Mouse (Mus musculus): ENCODE measurements around the gene Svs4.
"Not testable (repeated sequence)": the region's sequence is repeated elsewhere in the genome, so short reads cannot be mapped to it uniquely, and the experiment has no call there.

The Svs4 gene

GRCm38 (mm10) chr2:164278359-164278758, at the start of gene Svs4:
Gene Svs4, minus strand, starts transcription at chr2:164278459.
- no peak for ATAC-seq (ENCODE audit: insufficient number of reproducible peaks, low FRiP score, low TSS enrichment)

DNA sequence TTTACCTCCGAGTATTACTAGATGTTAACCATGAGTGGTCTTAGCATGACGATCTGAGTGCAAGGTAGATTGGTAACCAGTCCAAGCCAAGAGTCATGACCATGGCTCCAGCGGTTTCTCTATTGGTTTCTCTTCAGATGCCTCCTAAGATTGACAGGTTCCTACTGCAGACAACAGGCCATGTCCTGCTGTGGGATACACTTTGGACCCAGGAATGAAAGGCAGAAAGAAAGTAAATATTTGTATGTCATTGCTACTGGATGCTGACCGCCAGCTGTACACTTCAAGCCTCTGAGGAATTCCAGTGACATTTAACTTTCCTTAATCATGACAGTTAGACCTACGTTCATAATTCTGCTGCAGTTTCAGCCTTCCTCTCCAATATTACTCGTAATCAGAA, 42.7 kb upstream of the Svs4 start:
- ATAC-seq (ENCODE audit: insufficient number of reproducible peaks, low FRiP score, low TSS enrichment), result no peak

DNA sequence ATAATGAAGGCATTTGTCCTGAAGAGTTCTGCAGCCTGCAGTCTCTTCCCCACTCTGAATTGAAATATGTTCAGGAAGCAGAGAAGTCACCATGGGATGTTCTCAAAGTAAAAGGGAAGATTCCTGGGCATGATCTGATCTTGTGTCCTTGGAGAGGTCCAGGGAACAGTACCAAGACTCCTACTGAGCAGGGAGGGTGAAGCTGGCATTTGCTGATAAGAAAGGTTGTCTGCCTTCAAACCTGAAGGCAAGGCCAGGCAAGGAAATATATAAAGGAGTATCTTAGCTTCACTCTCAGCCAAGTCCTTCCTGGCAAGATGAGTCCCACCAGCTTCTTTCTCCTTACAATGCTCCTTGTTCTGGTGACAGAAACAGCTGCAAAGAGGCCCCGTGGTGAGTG, 38.2 kb upstream of the Svs4 start, which contains the start of gene Svs6:
TSS of gene Svs6 (plus strand) at position 301 of the 400 bp plus-strand sequence.
- not testable (repeated sequence) for ATAC-seq (ENCODE audit: insufficient number of reproducible peaks, low FRiP score, low TSS enrichment)

- ATAC-seq (ENCODE audit: insufficient number of reproducible peaks, low FRiP score, low TSS enrichment), result not testable (repeated sequence)
These were observed 37.2 kb upstream of the Svs4 start for GRCm38 (mm10) chr2:164315460-164315859.

DNA sequence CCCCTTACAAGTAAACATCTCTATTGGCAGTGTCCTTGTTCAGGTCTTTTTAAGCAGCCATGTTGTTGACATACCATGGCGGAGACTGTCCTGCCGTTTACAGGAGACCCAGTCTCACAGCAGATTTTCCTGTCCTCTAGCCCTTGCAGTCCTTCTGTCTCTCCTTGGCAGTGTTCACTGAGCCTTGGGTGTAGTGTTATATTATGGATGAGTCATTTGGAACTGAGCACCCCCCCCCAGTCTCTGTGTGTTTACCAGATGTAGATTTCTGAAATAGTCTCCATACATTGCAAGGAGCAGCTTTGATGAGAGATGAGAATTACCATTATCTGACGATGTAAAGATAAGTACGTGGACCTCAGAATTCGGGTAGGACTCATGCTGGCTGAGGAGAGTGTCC, 34.3 kb upstream of the Svs4 start:
- ATAC-seq (ENCODE audit: insufficient number of reproducible peaks, low FRiP score, low TSS enrichment), result no peak

- not testable (repeated sequence) for ATAC-seq (ENCODE audit: insufficient number of reproducible peaks, low FRiP score, low TSS enrichment)
These were observed 10.7 kb upstream of the Svs4 start, which contains the start of gene Svs3a for GRCm38 (mm10) chr2:164288968-164289367. Gene Svs3a, plus strand, starts transcription at chr2:164289268.

GRCm38 (mm10) chr2:164256540-164256939, 21.7 kb downstream of the Svs4 start, which contains the start of gene Svs3b:
Gene Svs3b, minus strand, starts transcription at chr2:164256640.
- not testable (repeated sequence) for ATAC-seq (ENCODE audit: insufficient number of reproducible peaks, low FRiP score, low TSS enrichment)

- ATAC-seq (ENCODE audit: insufficient number of reproducible peaks, low FRiP score, low TSS enrichment), result no peak
These were observed 39.9 kb downstream of the Svs4 start, which contains the start of gene Svs2 for GRCm38 (mm10) chr2:164238366-164238765. Gene Svs2, minus strand, starts transcription at chr2:164238466.

GRCm38 (mm10) chr2:164232671-164233070, 45.6 kb downstream of the Svs4 start:
- ATAC-seq (ENCODE audit: insufficient number of reproducible peaks, low FRiP score, low TSS enrichment), result no peak

- ATAC-seq (ENCODE audit: insufficient number of reproducible peaks, low FRiP score, low TSS enrichment), result no peak
These were observed 49.7 kb downstream of the Svs4 start for GRCm38 (mm10) chr2:164228361-164229070.

All from cerebellum, adult (tissue).